Mouse (Mus musculus): ENCODE measurements around the gene Gja3. TPM values are rescaled to one million over a fixed set of nuclear protein-coding genes. Genes with fewer than 3 reads are reported as not detected.
"Not testable (repeated sequence)": the region's sequence is repeated elsewhere in the genome, so short reads cannot be mapped to it uniquely, and the experiment has no call there.

The Gja3 gene
- total and polyA plus RNA-seq, 3 experiments = 0.04 TPM; not detected in 2

DNA sequence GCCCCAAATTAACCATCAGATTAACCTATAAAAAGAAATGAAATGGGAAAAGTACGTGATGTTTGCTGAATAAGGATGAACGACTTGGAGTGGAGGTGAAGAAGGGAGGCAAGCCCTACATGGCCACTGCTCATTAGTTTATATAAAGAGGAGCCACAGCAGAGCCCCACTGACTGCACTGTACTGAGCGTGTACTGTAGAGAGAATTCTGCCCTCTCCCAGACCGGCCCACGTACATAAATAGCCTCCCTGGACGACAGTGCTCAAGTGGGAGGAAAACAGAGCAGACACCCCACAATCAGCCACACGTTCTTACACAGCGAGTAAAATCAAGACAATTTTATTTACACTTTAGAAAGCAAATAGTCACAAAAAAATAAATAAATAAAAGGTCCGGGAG, 23.8 kb downstream of the Gja3 start:
- no peak for DNase-seq

- no peak for DNase-seq
These were observed 25.1 kb downstream of the Gja3 start for GRCm38 (mm10) chr14:57032850-57033249.

GRCm38 (mm10) chr14:57018436-57018835, 39.5 kb downstream of the Gja3 start:
- no peak for DNase-seq

- DNase-seq = not testable (repeated sequence)
These were observed 41.1 kb downstream of the Gja3 start for GRCm38 (mm10) chr14:57016806-57017205.

DNA sequence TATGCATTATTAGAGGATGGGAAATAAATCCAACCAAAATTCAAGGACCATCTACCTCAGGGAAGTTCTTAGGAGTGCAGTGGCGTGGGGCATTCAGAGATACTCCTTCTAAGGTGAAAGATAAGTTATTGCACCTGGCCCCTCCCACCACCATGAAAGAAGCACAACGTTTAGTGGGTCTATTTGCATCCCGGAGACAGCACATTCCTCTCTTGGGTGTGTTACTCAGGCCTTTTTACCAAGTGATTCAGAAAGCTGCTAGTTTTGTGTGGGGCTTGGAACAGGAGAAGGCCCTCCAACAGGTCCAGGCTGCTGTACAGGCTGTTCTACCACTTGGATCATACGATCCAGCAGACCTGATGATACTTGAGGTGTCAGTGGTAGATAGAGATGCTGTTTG, 69.3 kb downstream of the Gja3 start:
- no peak for DNase-seq

Other genes with a start within 250 kb of the Gja3 start
- 10 to 100 TPM; 30.1 to 34.9 TPM for gene Zmym5, start 246.4 kb downstream of the Gja3 start, total RNA-seq (2021)
- gene Zmym5, start 246.4 kb downstream of the Gja3 start, polyA plus RNA-seq (2012; rRNA removed) = 1.4 and 1.6 TPM in 2 replicates
- 10 to 100 TPM; 44.5 to 56.7 TPM for gene Zmym2, start 171.4 kb downstream of the Gja3 start, total RNA-seq (2021)
- gene Zmym2, start 171.4 kb downstream of the Gja3 start, polyA plus RNA-seq (2012; rRNA removed) = 3.4 and 3.5 TPM in 2 replicates
- gene Gjb2, start 46.6 kb upstream of the Gja3 start, total RNA-seq (2021) = 1 to 10 TPM in 1 of 2 experiments, under 1 TPM in 1; 0.73 to 9.6 TPM
- gene Gjb2, start 46.6 kb upstream of the Gja3 start, polyA plus RNA-seq (2012; rRNA removed) = 6.4 and 14.0 TPM in 2 replicates
- not detected for gene Gm4491, start 57.8 kb upstream of the Gja3 start, total RNA-seq (2021)
- gene Gm4491, start 57.8 kb upstream of the Gja3 start, polyA plus RNA-seq (2012; rRNA removed) = not detected in 2 replicates
- gene Gjb6, start 75.5 kb upstream of the Gja3 start, total RNA-seq (2021) = not detected
- not detected in 2 replicates for gene Gjb6, start 75.5 kb upstream of the Gja3 start, polyA plus RNA-seq (2012; rRNA removed)

All from adrenal gland, adult 2 months (tissue).